Mouse (Mus musculus): ENCODE data around the gene Ypel5. TPM values are rescaled to one million over a fixed set of nuclear protein-coding genes. Genes with fewer than 3 reads are reported as not detected.

Gene Ypel5
- 79.4 and 92.9 TPM in 2 replicates for polyA plus RNA-seq (2015; fragmentation: Nextera tagmentation; extraction: Ambion mirVana)

- H3K27ac ChIP-seq = peak within 1 kb of the TSS; percentile 99
- peak within 1 kb of the TSS; percentile 88 for H3K4me3 ChIP-seq (replicated peaks)
- no peaks in the 10 kb centered on the region for H3K9me3 ChIP-seq (replicated peaks)
- H3K4me2 ChIP-seq = peak within 1 kb of the TSS; percentile 86
- ATAC-seq (ENCODE audit: low read depth) (peak; percentile 94), DNase-seq (peak; percentile 98)
- H3K27me3 ChIP-seq = 0 out of 2 replicates have a peak, but pooled peaks cover 3% of the 10 kb centered on the region
- under 1% methylated on average over 66 of the region's 93 CpGs for WGBS (ENCODE audit: insufficient replicate concordance)
- peaks cover 25% of the 10 kb centered on the region for H3K4me1 ChIP-seq (replicated peaks)
- peaks cover 10% of the 10 kb centered on the region for H3K36me3 ChIP-seq
- H3K9ac ChIP-seq = peak within 1 kb of the TSS; percentile 98
These were observed at the start of gene Ypel5 for GRCm38 (mm10) chr17:72836158-72837115. Gene Ypel5 (plus strand): TSS chr17:72836453.

GRCm38 (mm10) chr17:72787886-72788436 lies 48.3 kb upstream of the Ypel5 start:
- 26% methylated on average over 6 of the region's 6 CpGs for WGBS (ENCODE audit: insufficient replicate concordance)
- Histone ChIP-seq H3K27me3 (no peaks in the 10 kb centered on the region), H3K27ac (no peak overlapping the region), H3K9me3 (replicated peaks) (no peaks in the 10 kb centered on the region), H3K9ac (no peak overlapping the region), H3K4me1 (replicated peaks) (no peaks in the 10 kb centered on the region), H3K36me3 (no peaks in the 10 kb centered on the region), H3K4me2 (no peak overlapping the region), H3K4me3 (replicated peaks) (no peak overlapping the region)
- ATAC-seq (ENCODE audit: low read depth) = no peak
- DNase-seq = no peak

- ATAC-seq (ENCODE audit: low read depth) = no peak
- 54% methylated on average over 4 of the region's 4 CpGs for WGBS (ENCODE audit: insufficient replicate concordance)
These were observed 43.0 kb upstream of the Ypel5 start for GRCm38 (mm10) chr17:72793278-72793677.

DNA sequence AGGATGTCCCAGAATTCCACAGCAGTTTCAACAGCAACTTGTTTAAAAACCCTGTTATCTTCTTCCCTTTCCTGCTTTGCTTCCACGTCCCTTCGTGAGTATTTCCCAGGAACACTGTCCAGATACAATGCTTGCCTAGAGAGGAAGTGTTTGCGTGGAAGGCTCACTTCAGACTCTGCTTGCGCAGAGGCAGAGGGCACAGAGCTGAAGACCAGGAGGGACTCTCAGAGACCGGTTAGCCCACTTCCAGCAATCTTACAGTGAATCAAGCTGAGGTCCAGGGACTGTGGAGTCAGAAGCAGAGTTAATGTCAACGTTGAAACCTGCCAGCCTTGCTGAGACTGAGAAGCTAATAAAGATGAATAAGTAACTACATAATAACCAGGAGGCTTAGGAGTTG lies 41.6 kb upstream of the Ypel5 start:
- ATAC-seq (ENCODE audit: low read depth) = no peak

More at GRCm38 (mm10) chr17:72793278-72793677, 43.0 kb upstream of the Ypel5 start:
- no peaks in the 10 kb centered on the region for H3K9me3 ChIP-seq (replicated peaks)
- H3K27ac ChIP-seq = no peak overlapping the region
- no peaks in the 10 kb centered on the region for H3K36me3 ChIP-seq
- H3K9ac ChIP-seq = no peak overlapping the region
- no peak for DNase-seq
- no peak overlapping the region for H3K4me3 ChIP-seq (replicated peaks)
- no peak overlapping the region for H3K4me2 ChIP-seq
- 0 out of 2 replicates have a peak, but pooled peaks cover 3% of the 10 kb centered on the region for H3K4me1 ChIP-seq (replicated peaks)
- H3K27me3 ChIP-seq = no peaks in the 10 kb centered on the region

DNA sequence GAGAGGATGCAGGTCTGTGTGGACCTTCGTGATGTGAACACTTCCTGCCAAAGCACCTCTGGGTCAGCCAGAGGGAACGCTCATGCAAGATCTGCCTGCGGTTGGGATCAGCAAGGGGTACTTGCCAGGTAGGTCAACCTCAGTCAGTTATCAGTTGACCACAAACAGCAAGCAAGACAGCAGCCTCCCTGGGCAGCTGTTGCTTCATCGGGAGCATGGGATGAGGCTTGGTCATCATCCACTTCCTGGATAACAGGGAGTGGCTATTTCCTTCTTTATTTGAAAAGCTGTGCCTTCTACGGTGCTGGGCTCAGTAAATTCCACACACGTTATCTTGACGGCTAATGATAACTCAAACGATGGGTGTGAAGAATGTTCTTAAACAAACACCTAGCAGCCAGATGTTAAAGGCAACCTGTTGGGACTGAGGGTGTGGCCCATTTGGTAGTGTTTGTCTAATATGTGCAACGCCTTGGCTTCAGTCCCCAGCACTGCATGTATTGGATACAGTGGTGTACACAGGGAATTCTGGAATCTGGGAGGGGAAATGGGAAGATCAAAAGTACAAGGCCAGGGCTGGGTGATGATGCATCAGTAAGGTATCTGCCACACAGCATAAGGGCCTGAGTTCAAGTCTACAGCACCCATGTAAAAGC lies 40.7 kb upstream of the Ypel5 start:
- no peak overlapping the region for H3K9ac ChIP-seq

More for the DNA sequence above, 41.6 kb upstream of the Ypel5 start:
- H3K36me3 ChIP-seq = no peaks in the 10 kb centered on the region
- H3K9ac ChIP-seq = no peak overlapping the region
- H3K4me2 ChIP-seq = no peak overlapping the region
- H3K4me1 ChIP-seq (replicated peaks) = 0 out of 2 replicates have a peak, but pooled peaks cover 3% of the 10 kb centered on the region
- no peak overlapping the region for H3K27ac ChIP-seq
- H3K9me3 ChIP-seq (replicated peaks) = no peaks in the 10 kb centered on the region
- H3K27me3 ChIP-seq = no peaks in the 10 kb centered on the region
- 25% methylated on average over 6 of the region's 6 CpGs for WGBS (ENCODE audit: insufficient replicate concordance)
- DNase-seq = no peak
- no peak overlapping the region for H3K4me3 ChIP-seq (replicated peaks)

GRCm38 (mm10) chr17:72796506-72796905 lies 39.7 kb upstream of the Ypel5 start:
- Histone ChIP-seq H3K36me3 (no peaks in the 10 kb centered on the region), H3K27me3 (no peaks in the 10 kb centered on the region), H3K9ac (no peak overlapping the region), H3K4me1 (replicated peaks) (0 out of 2 replicates have a peak, but pooled peaks cover 3% of the 10 kb centered on the region), H3K9me3 (replicated peaks) (no peaks in the 10 kb centered on the region), H3K4me2 (no peak overlapping the region), H3K4me3 (replicated peaks) (no peak overlapping the region), H3K27ac (no peak overlapping the region)
- ATAC-seq (ENCODE audit: low read depth) (no peak), DNase-seq (no peak)
- WGBS (ENCODE audit: insufficient replicate concordance) = 64% methylated on average over 3 of the region's 3 CpGs

More for the DNA sequence above, 40.7 kb upstream of the Ypel5 start:
- WGBS (ENCODE audit: insufficient replicate concordance) = 25% methylated on average over 9 of the region's 9 CpGs
- Histone ChIP-seq H3K27ac (no peak overlapping the region), H3K4me3 (replicated peaks) (no peak overlapping the region), H3K9me3 (replicated peaks) (no peaks in the 10 kb centered on the region), H3K4me1 (replicated peaks) (0 out of 2 replicates have a peak, but pooled peaks cover 3% of the 10 kb centered on the region), H3K27me3 (no peaks in the 10 kb centered on the region), H3K36me3 (no peaks in the 10 kb centered on the region), H3K4me2 (no peak overlapping the region)
- ATAC-seq (ENCODE audit: low read depth) (no peak), DNase-seq (no peak)

- Histone ChIP-seq H3K9ac (no peak overlapping the region), H3K27ac (no peak overlapping the region), H3K4me2 (no peak overlapping the region), H3K4me1 (replicated peaks) (0 out of 2 replicates have a peak, but pooled peaks cover 3% of the 10 kb centered on the region), H3K9me3 (replicated peaks) (no peaks in the 10 kb centered on the region), H3K4me3 (replicated peaks) (no peak overlapping the region), H3K27me3 (no peaks in the 10 kb centered on the region), H3K36me3 (no peaks in the 10 kb centered on the region)
- ATAC-seq (ENCODE audit: low read depth) = no peak
- 25% methylated on average over 2 of the region's 2 CpGs for WGBS (ENCODE audit: insufficient replicate concordance)
- DNase-seq = no peak
These were observed 38.4 kb upstream of the Ypel5 start for GRCm38 (mm10) chr17:72797867-72798266.

DNA sequence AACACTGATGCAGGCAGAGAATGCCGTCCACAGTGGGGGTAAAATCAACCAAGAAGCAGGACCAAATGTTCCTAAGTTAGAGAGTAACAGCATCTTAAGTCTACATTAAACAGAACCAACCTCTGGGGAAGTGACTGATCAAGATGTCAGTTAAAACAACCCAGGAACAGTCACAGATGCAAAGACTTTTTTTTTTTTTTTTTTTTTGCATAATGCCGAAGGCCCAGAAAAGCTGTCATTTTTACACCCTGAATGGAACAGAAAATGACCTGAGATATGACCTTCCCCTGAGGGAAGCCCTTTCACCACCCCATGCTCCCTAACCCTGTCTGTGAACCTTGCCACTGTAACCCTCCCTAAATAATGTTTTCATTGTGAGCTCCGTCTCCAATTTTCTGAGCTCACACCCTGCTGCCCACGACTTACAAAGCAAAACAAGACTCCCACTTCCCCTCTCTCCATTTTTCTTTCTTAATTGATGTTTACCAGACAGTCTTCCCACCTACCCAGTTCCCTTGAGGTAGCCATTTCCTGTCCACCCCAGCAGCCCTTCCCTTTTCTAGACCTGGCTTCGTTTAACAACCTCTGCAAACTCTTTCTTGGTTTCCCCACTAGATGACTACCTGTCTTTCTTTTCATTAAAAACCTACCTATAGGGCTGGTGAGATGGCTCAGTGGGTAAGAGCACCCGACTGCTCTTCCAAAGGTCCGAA lies 26.2 kb upstream of the Ypel5 start:
- H3K9me3 ChIP-seq (replicated peaks) = no peaks in the 10 kb centered on the region
- H3K36me3 ChIP-seq = no peaks in the 10 kb centered on the region
- no peak overlapping the region for H3K4me3 ChIP-seq (replicated peaks)
- WGBS (ENCODE audit: insufficient replicate concordance) = 39% methylated on average over 7 of the region's 7 CpGs
- DNase-seq (no peak), ATAC-seq (ENCODE audit: low read depth) (no peak)
- no peak overlapping the region for H3K27ac ChIP-seq
- no peak overlapping the region for H3K4me2 ChIP-seq
- no peak overlapping the region for H3K9ac ChIP-seq
- H3K27me3 ChIP-seq = no peaks in the 10 kb centered on the region
- no peaks in the 10 kb centered on the region for H3K4me1 ChIP-seq (replicated peaks)

DNA sequence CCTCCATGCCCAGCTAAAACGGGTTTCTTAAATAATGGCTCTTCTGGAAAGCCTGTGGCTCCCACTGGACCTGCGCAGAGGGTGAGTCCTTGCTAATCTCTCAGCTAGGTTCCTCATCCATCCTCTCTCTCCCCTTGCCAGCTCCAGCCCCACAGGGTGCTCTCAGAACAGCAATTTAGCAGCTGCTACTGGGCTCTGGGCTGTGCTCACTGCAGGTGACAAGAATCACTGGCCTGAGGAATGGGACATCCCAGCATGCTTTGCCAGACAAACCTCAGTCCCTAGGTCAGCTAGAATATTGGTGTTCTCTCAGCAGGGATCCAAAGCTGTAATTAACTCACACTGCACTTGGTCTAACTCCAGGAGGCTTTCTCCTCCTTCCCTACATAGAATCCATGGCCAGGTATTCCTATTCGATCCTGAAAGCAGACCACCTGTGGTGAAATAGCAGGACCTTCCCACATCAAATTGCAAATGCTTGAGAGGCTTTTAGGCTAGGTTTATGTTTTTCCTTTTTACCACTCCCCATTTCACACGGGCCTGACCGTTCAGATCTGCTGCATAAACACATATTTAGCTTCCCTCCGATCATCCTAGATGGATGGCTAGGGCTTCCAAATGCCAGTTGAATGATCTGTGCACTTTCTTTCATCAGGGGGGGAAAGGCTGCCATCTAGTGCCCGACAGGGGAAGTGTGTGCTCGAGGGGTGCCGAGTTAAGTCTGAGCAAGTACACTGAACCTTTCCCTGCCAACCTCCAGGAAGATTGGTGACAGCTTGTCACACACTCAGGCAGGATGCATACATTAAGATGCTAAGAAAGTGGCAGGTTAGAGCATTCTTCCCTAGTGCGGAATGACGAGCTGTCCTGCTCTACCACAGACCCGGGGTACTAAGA lies 22.6 kb upstream of the Ypel5 start:
- no peaks in the 10 kb centered on the region for H3K4me1 ChIP-seq (replicated peaks)
- H3K9ac ChIP-seq = no peak overlapping the region
- H3K27me3 ChIP-seq = no peaks in the 10 kb centered on the region
- no peak for ATAC-seq (ENCODE audit: low read depth)
- 14% methylated on average over 12 of the region's 12 CpGs for WGBS (ENCODE audit: insufficient replicate concordance)
- no peak overlapping the region for H3K4me3 ChIP-seq (replicated peaks)
- no peak overlapping the region for H3K4me2 ChIP-seq
- no peaks in the 10 kb centered on the region for H3K36me3 ChIP-seq
- no peak overlapping the region for H3K27ac ChIP-seq
- H3K9me3 ChIP-seq (replicated peaks) = no peaks in the 10 kb centered on the region
- DNase-seq = no peak

GRCm38 (mm10) chr17:72817574-72817973 lies 18.7 kb upstream of the Ypel5 start:
- Histone ChIP-seq H3K36me3 (no peaks in the 10 kb centered on the region), H3K27me3 (no peaks in the 10 kb centered on the region), H3K27ac (no peak overlapping the region), H3K4me2 (no peak overlapping the region), H3K9ac (no peak overlapping the region), H3K4me1 (replicated peaks) (peaks cover 6% of the 10 kb centered on the region; the same call in 1 of the 2 replicates), H3K4me3 (replicated peaks) (no peak overlapping the region), H3K9me3 (replicated peaks) (no peaks in the 10 kb centered on the region)
- 63% methylated on average over 5 of the region's 5 CpGs for whole genome bisulfite sequencing (ENCODE audit: insufficient replicate concordance)
- DNase-seq = no peak
- no peak for ATAC-seq (ENCODE audit: low read depth)

All from liver, embryonic 13.5 days (tissue).